Mouse (Mus musculus) frontal cortex, postnatal 14 days (tissue): ENCODE measurements around the gene Fcho1.
"Not testable (repeated sequence)": the region's sequence is repeated elsewhere in the genome, so short reads cannot be mapped to it uniquely, and the experiment has no call there.

Source experiments
- DNase-seq, 2 experiments: peaks; one replicate each; pipeline ENCODE4 v3.0.0; 2022; ENCODE audit warnings: low spot score in 2 of 2

Fcho1 gene

DNA sequence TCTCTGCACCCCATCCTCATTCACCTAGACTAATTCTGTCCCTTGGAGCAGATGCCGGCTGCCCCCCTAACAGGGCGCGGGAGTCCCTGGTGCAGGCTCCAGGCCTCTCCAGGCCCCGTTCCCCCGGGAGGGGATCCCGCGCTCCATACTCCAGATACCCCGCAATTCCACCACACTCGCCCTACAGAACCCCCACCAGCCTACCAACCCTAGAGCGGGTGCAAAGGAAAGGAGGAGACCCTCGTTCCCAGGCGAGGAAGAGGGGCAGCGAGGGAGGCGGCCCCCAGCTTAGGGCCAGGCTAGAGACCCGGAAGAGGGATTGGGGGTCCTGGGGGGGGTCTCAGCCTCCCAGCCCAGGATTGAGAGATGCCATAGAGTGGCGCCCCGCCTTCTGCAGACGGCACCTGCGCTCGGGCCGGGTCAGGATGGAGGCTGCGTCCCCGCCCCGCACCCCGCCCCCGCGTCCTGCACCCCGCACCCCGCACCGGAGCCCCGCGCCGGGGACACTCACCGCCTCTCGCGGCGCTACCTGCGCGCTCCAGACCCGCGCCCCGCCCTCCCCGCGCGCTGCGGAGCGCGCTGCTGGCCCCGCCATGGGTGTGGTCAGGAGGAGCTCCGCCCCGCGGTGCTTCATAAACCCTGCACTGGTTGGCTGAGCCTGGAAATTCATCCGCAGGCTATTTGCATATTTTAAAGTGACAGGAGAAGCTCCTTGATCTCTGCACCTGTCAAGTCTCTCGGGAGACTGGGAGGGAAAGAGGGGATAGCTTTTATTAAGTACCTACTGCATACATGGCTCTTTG is at the start of gene Fcho1:
TSS of gene Fcho1 (minus strand) at position 595 of the 803 bp plus-strand sequence.
- peak; percentile 76 to 79 for DNase-seq

DNA sequence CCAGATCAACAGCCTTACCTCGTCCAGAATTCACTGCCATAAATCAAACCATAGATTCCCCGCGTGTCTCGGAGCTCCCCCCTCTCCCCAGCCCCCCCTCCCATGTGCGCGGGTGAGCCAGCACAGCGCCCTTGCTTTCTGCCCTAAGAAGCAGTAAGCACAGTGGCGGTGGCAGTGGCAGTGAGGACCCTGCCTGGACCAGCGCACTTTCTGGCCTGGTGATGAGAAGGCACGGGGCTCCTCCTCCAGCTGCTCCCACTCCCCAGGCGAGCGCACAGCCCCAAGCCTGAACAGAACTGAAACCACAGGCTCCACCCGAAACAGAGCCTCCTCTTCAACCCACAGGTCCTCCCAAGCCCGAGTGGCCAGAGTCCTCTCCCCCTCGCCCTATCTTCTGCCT is 45.8 kb upstream of the Fcho1 start:
- no peak for DNase-seq

DNA sequence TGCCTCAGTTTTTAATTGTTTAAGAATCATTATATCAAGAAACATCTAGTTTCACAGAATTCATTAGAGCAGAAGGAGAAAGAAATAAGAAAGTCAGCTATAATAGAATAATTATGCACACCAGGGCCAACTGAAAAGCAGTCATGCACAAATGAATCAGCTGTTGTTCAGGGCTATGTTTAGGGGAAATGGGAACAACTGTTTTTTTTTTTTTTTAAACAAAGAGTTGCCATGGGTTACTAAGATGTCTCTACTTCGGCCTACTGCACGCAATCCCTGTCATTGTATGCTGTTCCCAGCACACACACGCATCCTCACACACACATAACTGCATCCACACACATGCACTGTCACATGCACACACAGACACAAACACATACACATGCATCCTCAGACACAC is 33.3 kb upstream of the Fcho1 start:
- no peak for DNase-seq

DNA sequence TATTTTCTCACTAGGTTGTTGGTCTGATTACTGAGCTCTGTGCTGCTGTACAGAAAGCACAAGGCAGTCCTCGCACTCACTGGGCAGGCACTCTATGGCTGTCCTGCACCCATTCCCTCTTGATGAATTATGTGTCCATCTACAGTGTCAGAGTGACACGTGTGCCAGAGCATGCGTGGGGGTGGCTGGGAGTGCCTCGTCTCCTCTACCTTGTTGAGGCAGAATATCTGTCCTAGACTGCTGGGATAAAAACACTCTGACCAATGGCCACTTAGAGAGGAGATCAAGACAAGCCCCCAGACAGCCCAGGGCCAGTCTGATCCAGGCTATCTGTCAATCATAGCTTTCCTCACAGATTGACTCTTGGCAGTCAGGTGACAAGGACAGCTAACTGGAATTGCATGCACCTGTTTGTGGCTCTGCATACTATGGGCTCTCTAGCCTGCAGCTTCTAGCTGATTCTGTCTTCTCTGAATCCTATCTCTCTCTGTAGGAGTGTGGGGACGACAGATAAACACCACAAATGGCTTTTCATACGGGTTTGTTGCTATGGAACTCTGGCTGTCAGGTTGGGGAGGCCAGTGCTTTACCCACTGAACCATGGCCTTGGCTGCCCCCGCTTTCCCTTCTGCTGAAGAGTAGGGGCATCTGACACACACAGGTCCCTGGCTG is 27.5 kb upstream of the Fcho1 start:
- DNase-seq: not testable (repeated sequence)

DNA sequence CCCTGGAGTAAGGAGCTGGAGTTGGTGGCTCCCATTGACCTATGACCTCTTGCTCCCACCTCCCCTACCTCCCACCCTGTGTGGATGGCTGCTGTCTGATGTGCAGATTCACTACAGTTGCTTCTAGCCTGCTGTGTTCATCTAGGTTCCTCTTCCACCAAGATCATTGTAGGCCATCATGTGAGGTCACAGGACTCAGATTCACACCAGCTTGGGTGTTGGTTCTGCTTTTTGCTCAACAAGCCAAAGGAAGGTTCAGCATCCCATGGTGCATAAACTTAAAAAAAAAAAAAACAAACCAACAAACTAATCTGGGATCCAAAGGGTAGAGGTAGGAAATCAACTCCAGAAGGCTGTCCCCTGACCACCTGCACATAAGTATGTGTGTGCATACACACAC is 26.7 kb upstream of the Fcho1 start:
- not testable (repeated sequence) for DNase-seq

DNA sequence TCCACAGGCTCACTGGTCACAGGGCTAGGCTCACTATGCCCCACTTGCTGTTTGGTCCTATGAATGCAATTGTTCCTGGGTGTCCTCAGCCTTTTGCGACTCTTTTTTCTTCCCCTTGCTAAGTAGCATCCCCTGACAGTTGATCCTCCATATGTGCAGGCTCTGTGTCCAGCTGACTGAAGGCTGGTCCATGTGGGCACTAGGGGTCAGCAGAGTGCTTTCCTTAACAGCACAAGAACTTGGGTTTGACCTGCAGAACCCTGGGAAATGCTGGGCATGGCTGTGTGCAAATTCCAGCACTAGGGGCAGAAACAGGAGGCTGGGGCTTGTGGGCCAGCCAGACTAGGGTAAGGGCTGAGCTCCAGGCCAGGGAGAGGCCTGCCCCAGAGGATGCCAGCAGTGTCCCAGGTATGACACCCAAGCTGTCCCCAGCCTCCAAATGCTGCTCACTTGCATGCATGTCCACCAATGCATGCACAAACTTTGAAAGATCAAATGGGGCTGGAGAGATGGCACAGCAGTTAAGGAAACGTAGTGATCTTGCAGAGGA is 25.9 kb upstream of the Fcho1 start:
- DNase-seq: not testable (repeated sequence)

DNA sequence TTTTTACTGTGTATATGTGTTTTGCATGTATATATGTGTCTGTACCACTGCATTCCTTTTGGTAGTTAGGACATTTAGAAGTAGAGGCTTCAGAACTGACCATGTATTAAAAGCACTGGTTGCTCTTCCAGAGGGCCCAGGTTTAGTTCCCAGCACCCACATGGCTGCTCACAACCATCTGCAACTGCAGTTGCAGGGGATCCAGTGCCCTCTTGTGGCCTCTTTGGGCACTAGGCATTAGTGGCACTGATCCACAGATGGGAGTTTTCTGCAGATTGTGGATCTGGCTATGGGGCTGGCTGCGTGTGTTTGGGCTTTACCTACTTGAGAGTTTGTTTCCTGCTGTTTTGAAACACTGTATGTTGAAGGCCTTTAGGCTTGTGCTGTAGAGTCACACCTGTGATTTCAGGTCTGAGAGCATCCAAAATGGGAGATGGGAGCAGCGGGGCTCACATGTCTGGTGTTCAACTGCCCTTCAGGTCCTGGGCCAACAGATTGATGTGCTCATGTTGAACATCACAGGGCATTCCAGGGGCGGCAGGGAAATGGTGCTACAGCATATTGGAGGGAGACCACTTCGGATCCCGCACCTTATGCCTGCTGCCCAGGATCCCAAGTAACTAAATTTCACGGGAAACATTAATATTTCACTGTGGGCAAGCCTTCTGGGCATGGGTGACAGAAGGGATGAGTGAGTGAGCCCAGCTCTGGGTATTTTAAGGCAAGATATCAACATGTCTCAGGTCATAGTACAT is 24.0 kb upstream of the Fcho1 start:
- DNase-seq: not testable (repeated sequence)

DNA sequence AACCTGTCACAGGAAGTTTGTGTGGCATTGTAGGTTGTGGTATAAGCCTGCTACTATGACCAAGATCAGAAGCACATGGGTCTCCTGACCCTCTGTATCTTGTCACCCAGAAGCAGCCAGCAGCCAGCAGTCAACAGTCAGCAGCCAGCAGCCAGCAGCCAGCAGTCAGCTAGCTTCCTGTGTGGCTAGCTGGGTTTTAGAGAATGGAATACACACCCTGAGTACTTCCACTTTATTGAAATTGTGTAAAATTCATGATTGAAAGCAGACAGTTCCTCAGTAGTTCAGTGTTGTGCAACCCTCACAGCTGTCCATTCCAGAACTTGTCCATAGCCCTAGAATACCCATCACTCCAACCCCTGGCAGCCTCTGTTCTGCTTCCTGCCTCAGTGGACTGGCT is 21.6 kb upstream of the Fcho1 start:
- DNase-seq: not testable (repeated sequence)

DNA sequence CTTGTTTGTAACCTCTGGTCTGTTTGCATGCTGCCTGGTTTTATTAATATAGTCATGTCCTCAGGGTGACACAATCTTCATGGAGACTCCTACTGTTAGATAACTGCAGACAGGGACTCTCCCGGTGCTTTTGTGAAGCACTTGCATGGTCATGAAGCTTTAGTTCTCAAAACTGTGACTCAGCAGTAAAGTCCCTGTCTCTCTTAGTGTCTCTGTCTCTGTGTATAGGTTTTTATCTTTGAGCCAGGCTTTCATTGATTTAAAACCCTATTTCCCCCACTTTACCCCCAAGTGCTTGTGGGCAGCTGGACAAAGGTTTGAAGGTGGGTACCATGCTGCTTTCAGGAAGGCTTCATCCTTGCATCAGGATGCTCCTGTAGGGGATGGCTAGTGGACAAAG is 19.8 kb upstream of the Fcho1 start:
- no peak for DNase-seq

DNA sequence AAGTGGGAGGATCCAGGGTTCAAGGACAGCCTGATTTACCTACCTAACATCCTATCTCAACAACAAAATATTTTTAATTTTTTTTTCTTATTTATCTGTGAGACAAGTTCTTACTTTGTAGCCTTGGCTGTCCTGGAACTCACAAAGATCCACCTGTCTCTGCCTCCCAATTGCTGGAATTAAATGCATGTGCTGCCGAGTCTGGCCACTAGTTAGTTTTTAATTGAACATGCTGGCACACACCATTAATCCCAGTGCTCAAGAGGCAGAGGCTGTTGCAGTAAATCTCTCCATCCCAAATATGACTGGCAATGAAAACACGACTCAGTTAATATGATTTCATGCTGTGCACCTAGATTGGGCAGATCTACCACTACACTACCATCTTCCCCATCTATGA is 17.3 kb upstream of the Fcho1 start:
- no peak for DNase-seq

DNA sequence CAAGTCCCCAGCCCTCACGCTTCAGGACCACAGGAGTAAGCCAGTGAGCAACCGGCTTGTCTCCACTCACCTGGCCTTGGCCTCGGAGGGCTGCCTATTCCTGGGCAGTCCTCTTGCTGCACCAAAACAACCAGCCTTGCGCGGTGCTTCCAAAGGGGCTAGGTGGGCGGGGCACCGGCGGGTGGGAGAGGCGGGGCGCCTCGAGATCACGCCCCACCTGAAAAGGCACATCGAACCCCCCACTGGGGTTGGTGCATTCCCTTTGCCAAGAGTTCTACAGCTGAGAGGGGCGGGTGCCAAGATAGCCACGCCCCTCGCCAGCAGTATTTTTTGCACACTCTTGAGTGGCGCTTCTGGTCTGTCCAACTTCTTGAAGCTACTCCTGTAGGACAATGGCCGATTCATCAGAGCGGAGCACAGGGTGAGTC is 16.2 kb upstream of the Fcho1 start:
- no peak for DNase-seq

DNA sequence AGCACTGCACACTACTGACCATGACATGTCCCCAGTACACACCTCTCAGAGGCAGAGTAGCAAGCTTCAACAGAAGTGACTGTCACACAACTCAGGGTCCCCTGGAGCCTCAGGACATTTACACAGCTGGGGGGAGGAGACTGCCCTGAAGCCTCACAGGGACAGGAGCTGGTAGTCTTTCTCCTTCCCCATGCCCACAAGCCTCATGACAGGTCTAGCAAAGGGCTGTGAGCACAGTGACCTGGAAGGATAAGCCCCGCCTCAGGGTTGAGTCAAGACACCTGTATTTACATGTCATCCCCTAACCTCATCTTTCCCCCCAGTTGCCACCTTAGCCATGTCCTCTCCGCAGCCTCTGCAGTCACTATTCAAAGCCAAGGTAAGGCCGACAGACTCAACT is 15.7 kb upstream of the Fcho1 start:
- no peak for DNase-seq

DNA sequence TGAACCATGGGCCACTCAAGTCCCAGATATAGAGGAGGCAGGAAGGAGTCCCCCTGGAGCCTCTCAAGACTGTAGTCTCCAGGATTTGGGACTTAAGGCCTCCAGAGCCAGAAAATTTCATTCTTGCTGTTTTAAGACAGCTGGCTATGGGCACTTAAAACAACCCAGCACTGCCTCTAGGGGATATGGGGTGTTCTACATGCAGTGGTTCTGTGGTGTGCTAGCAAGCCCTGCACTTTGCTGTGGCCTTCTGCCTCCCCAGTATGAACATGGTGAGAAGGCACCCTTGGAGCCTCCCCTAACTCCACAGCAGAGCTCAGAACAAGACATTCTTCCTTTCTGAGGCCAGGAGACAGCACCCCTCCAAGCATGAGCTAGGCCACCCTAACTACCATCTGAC is 12.8 kb upstream of the Fcho1 start:
- DNase-seq: not testable (repeated sequence)

DNA sequence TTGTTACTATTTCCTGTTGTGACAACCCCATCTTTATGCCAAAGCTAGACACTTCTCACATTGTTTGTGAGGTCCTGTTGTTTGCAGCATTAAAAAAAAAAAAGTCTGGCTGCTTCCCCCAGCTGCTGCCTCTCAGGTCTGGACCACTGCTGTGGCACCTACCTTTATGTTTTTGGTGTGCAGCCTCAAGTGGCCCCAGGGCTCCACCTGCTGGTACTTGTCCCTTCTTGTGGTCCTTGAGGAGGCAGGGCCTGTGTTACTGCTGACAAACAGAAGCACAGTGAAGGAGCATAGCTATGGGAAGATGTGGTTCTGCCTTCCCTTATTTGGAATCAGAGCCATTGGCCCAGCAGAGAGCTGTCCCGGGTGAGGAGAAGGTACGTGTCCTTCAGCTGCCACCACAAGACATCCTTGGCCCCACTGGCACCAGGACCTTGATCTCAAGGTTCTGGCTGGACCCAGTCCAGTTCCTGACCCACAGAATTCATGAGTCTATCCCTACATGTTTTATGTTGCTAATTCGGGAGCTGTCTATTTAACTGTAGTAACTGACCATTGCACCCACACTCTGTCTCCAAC is 6.2 kb upstream of the Fcho1 start:
- no peak for DNase-seq

DNA sequence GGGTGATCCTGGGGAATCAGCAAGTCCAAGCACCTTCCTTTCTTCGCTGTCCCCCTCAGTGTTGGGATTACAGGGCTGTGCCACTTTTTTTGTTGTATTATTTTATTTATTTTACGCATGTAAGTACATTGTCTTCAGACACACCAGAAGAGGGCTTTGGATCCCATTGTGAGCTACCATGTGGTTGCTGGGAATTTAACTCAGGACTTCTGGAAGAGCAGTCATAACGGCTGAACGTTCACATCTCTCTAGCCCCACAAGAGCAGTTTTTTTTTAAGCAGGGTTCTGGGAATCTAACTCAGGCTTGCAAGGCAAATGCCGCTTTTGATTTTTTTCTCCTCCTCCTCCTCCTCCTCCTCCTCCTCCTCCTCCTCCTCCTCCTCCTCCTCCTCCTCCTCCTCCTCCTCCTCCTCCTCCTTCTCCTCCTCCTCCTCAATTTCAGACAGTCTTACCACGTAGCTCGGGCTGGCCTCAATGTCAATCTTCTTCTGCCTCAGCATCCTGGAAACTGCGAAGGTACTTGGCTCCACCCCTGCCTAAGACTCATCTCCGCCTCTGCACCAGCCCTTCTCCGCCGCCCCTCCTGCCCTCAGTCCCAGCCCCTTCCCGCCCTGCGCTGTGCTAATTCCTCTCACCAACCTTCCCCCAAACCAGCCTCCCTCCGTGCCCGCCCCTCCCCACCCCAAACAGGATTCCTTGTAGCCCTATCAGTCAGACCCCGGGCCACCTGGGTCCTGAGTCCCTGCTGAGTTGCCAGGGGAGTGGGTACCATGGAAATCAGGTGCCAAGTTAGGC is 3.5 kb upstream of the Fcho1 start:
- no peak for DNase-seq

DNA sequence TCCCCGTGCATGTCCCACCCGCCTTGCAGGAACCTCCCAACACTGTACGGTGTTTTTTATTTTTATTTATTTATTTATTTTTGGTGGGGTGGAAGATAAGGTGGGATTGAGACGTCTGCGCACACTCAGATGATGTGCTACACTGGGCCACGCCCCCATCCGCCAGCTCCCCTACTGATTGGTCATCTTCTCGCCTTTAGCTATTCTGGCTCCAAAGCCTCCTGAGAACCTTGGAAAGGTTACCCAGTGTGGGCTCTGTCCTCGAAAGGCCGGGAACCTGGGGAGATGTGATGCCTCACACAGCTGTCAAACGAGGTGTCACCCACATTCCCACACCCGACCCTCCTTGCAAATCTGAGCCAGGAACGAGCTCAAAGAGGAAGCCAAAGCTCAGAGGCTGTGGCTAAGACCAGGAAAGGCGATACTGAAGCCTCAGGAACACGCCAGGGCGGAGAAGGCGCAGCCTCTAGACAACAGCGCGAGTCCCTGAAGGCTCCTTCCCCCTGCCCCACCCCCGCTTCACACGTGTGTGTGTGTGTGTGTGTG is 2.8 kb upstream of the Fcho1 start:
- DNase-seq: no peak

DNA sequence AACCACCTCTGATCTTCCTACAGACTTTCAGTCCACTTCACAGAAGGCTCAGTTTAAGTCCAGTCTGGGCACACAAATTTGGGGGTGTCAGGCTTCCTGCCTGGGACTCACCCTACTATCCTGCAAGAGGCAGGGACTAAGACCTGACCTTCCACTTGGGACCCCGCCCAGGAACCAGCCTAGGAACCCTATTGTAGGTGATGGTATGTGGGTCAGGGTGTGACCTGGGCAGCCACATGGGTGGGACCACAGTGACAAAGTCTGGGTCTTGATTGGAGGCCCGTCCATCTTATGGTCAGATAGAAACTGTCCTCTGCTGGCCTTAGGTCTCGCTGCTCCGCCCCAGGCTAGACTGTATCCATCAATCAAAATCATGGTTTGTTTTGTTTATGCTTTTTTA is 1.1 kb downstream of the Fcho1 start:
- DNase-seq: no peak

DNA sequence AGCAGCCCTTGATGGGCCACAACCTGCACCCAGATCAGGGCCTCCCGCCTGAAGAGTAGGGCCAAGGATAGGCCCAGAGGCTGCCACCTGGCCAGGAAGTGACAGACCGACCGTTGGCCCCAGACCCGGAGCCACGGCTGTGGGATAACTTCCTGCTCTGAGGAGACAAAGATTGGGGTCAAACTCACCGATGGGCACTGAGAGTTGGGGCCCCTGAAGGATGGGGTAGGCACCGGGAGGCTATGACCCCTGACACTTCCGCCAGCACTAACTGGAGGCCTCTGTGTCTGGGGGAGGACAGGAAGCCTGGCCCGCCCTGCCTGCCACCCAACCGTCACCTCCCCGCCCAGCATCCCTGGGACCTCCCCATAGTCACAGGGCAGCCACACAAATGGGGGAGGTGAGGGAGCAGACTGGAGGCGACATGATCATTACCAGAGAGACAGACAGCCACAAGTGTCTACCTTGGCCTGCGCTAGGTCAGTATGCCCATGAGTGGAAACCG is 2.4 kb downstream of the Fcho1 start:
- no peak for DNase-seq

DNA sequence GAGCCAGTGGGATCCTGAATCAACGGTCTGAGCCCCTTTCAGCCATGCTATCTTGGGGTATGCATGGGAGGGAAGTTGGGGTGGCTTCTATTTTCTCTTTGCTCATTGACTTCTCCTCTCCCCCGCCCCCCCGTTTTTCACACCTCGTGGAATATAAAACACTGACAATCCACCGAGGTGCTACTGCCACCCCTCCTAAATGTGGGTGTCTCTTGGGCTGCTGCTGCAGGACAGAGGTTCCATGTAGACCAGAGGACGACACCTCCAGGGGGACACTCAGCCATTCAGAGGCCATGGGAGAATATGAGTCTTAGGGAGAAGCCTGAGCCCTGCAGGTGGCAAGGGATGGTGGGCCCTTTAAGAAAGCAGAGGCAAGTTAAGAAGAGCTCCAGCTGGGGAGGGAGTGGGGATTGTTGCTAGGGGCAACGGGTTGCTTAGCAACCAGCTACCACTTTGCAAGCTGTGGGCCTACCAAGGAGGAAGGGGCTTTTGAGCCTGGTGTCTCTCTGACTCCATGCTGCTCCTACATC is 5.5 kb downstream of the Fcho1 start:
- peak; percentile 77 to 81 for DNase-seq

DNA sequence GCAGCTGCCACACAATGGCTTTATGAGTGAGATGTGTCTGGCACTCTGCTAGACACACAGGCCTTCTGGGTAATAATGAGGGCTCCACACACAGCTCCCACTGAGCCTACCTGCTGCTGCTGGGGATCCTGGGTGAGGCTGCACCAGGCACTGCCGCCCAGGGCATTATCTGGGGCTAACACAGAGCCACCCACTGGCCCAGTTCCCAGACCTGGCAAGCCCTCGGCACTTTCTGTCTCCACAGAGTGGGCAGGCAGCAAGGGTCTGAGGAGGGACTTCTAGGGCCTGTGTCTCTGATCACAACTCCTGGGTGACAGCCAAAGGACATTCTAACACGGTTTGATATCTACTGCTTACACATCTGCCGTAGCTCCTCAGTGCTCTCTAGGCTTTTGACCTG is 6.3 kb downstream of the Fcho1 start:
- no peak for DNase-seq
